Mouse (Mus musculus): ENCODE data around the gene Atp6v1g3. TPM values are rescaled to one million over a fixed set of nuclear protein-coding genes. Genes with fewer than 3 reads are reported as not detected.

Gene Atp6v1g3
- polyA plus RNA-seq, 1 experiment from 2014 or later, result not detected

GRCm38 (mm10) chr1:138326091-138326490, 52.6 kb downstream of the Atp6v1g3 start:
- Histone ChIP-seq H3K27me3 (no peaks in the 10 kb centered on the region), H3K4me3 (no peak overlapping the region), H3K36me3 (no peaks in the 10 kb centered on the region), H3K4me2 (no peak overlapping the region), H3K9me3 (replicated peaks) (no peaks in the 10 kb centered on the region), H3K9ac (no peak overlapping the region), H3K4me1 (replicated peaks) (no peaks in the 10 kb centered on the region), H3K27ac (no peak overlapping the region)
- ATAC-seq (replicated peaks; ENCODE audit: insufficient number of reproducible peaks, insufficient read depth, low FRiP score, low read depth), result no peak
- WGBS, result 60% methylated on average over 4 of the region's 4 CpGs

GRCm38 (mm10) chr1:138326566-138326965, 53.0 kb downstream of the Atp6v1g3 start:
- H3K9me3 ChIP-seq (replicated peaks), result no peaks in the 10 kb centered on the region
- no peak for ATAC-seq (replicated peaks; ENCODE audit: insufficient number of reproducible peaks, insufficient read depth, low FRiP score, low read depth)
- no peak overlapping the region for H3K4me3 ChIP-seq
- no peak overlapping the region for H3K4me2 ChIP-seq
- H3K36me3 ChIP-seq, result no peaks in the 10 kb centered on the region
- H3K27ac ChIP-seq, result no peak overlapping the region
- no peak overlapping the region for H3K9ac ChIP-seq
- no peaks in the 10 kb centered on the region for H3K27me3 ChIP-seq
- 49% methylated on average over 2 of the region's 2 CpGs for WGBS
- H3K4me1 ChIP-seq (replicated peaks), result no peaks in the 10 kb centered on the region

GRCm38 (mm10) chr1:138327466-138328245, 54.1 kb downstream of the Atp6v1g3 start:
- Histone ChIP-seq H3K4me2 (peak overlapping the region; percentile 26), H3K27ac (no peak overlapping the region)
- no peak for ATAC-seq (replicated peaks; ENCODE audit: insufficient number of reproducible peaks, insufficient read depth, low FRiP score, low read depth)

GRCm38 (mm10) chr1:138328320-138328719, 54.8 kb downstream of the Atp6v1g3 start:
- H3K27me3 ChIP-seq, result no peaks in the 10 kb centered on the region
- H3K4me2 ChIP-seq, result peak overlapping the region; percentile 26
- no peak overlapping the region for H3K4me3 ChIP-seq
- H3K9ac ChIP-seq, result no peak overlapping the region
- H3K27ac ChIP-seq, result no peak overlapping the region
- WGBS, result 14% methylated on average over 12 of the region's 12 CpGs
- ATAC-seq (replicated peaks; ENCODE audit: insufficient number of reproducible peaks, insufficient read depth, low FRiP score, low read depth), result no peak
- no peaks in the 10 kb centered on the region for H3K36me3 ChIP-seq
- no peaks in the 10 kb centered on the region for H3K4me1 ChIP-seq (replicated peaks)
- H3K9me3 ChIP-seq (replicated peaks), result no peaks in the 10 kb centered on the region

More at GRCm38 (mm10) chr1:138327466-138328245, 54.1 kb downstream of the Atp6v1g3 start:
- H3K9ac ChIP-seq, result no peak overlapping the region
- no peaks in the 10 kb centered on the region for H3K27me3 ChIP-seq
- no peaks in the 10 kb centered on the region for H3K36me3 ChIP-seq
- no peaks in the 10 kb centered on the region for H3K4me1 ChIP-seq (replicated peaks)
- H3K4me3 ChIP-seq, result no peak overlapping the region
- H3K9me3 ChIP-seq (replicated peaks), result no peaks in the 10 kb centered on the region
- WGBS, result 53% methylated on average over 18 of the region's 18 CpGs

- H3K9ac ChIP-seq, result no peak overlapping the region
These were observed 57.0 kb downstream of the Atp6v1g3 start for GRCm38 (mm10) chr1:138330556-138330955.

GRCm38 (mm10) chr1:138331596-138331995, 58.1 kb downstream of the Atp6v1g3 start:
- H3K4me1 ChIP-seq (replicated peaks), result no peaks in the 10 kb centered on the region
- H3K4me3 ChIP-seq, result no peak overlapping the region
- H3K9me3 ChIP-seq (replicated peaks), result no peaks in the 10 kb centered on the region
- WGBS, result 57% methylated on average over 4 of the region's 4 CpGs
- no peak for ATAC-seq (replicated peaks; ENCODE audit: insufficient number of reproducible peaks, insufficient read depth, low FRiP score, low read depth)
- no peak overlapping the region for H3K27ac ChIP-seq
- no peaks in the 10 kb centered on the region for H3K36me3 ChIP-seq
- H3K27me3 ChIP-seq, result no peaks in the 10 kb centered on the region
- no peak overlapping the region for H3K4me2 ChIP-seq
- no peak overlapping the region for H3K9ac ChIP-seq

More at GRCm38 (mm10) chr1:138330556-138330955, 57.0 kb downstream of the Atp6v1g3 start:
- Histone ChIP-seq H3K27me3 (no peaks in the 10 kb centered on the region), H3K9me3 (replicated peaks) (no peaks in the 10 kb centered on the region), H3K4me3 (no peak overlapping the region), H3K4me2 (no peak overlapping the region), H3K36me3 (no peaks in the 10 kb centered on the region), H3K4me1 (replicated peaks) (no peaks in the 10 kb centered on the region), H3K27ac (no peak overlapping the region)
- ATAC-seq (replicated peaks; ENCODE audit: insufficient number of reproducible peaks, insufficient read depth, low FRiP score, low read depth), result no peak
- 80% methylated on average over 2 of the region's 2 CpGs for WGBS

GRCm38 (mm10) chr1:138334701-138335100, 61.2 kb downstream of the Atp6v1g3 start:
- H3K36me3 ChIP-seq, result no peaks in the 10 kb centered on the region
- H3K4me1 ChIP-seq (replicated peaks), result no peaks in the 10 kb centered on the region
- no peak for ATAC-seq (replicated peaks; ENCODE audit: insufficient number of reproducible peaks, insufficient read depth, low FRiP score, low read depth)
- no peaks in the 10 kb centered on the region for H3K9me3 ChIP-seq (replicated peaks)
- no peak overlapping the region for H3K4me2 ChIP-seq
- H3K9ac ChIP-seq, result no peak overlapping the region
- 55% methylated on average over 2 of the region's 2 CpGs for WGBS
- H3K4me3 ChIP-seq, result no peak overlapping the region
- H3K27me3 ChIP-seq, result no peaks in the 10 kb centered on the region
- H3K27ac ChIP-seq, result no peak overlapping the region

- Histone ChIP-seq H3K9ac (no peak overlapping the region), H3K27me3 (no peaks in the 10 kb centered on the region), H3K27ac (no peak overlapping the region), H3K9me3 (replicated peaks) (no peaks in the 10 kb centered on the region), H3K4me3 (no peak overlapping the region), H3K4me1 (replicated peaks) (no peaks in the 10 kb centered on the region), H3K4me2 (no peak overlapping the region), H3K36me3 (no peaks in the 10 kb centered on the region)
- ATAC-seq (replicated peaks; ENCODE audit: insufficient number of reproducible peaks, insufficient read depth, low FRiP score, low read depth), result no peak
- 71% methylated on average over 2 of the region's 2 CpGs for WGBS
These were observed 63.9 kb downstream of the Atp6v1g3 start for GRCm38 (mm10) chr1:138337417-138337816.

Other genes starting within 250 kb of the Atp6v1g3 start
- 2.6 and 12.9 TPM in 2 replicates for gene Ptprc, start 98.0 kb upstream of the Atp6v1g3 start, polyA plus RNA-seq (2015; fragmentation: Nextera tagmentation; extraction: Ambion mirVana)